Mouse (Mus musculus): ENCODE results near the gene Vmn1r91.
"Not testable (repeated sequence)": the region's sequence is repeated elsewhere in the genome, so short reads cannot be mapped to it uniquely, and the experiment has no call there.

The Vmn1r91 gene

DNA sequence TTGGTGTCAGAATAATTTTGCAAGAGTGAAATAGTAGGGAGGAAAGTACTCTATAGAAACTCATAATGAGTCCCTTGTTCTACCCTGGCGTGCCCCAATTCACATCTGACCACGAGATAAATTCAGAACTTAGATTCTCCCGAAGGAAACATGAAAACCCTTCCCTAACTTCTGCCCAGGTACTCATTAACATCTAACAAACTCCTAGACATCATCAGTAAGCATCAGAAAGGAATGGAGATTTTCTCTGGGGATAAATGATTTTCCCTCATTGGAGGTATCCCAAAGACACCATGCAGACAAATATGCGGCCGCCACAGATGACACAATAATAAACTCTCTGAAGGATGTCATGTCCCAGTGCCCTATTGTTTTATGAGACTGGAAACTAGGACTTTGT is at the start of gene Vmn1r91:
Gene Vmn1r91 (plus strand): TSS at position 301 of the 400 bp plus-strand sequence.
- DNase-seq (ENCODE audit: low read depth, low spot score) = not testable (repeated sequence)

- not testable (repeated sequence) for DNase-seq (ENCODE audit: low read depth, low spot score)
Measured at GRCm38 (mm10) chr7:20064100-20064499, 35.4 kb upstream of the Vmn1r91 start.

DNA sequence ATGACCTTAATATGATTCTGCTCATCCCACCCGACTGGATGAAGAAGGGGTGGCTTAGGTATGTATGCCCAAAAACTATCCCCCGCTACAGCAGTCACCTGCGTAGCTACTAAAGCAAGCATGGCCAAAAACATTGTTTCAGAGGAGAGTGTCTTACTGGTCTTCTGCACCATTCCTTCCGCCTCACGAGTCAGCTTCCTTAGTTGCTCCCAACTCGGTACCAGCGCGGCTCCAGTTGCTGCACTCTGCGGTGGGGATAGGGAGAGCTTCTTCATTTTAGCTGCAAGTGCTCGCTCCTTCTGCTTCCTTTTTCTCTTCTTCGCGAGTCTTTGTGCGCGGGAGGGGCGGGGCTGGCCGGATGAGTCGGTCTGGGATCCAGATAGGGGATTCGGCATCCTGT is 21.4 kb upstream of the Vmn1r91 start:
- not testable (repeated sequence) for DNase-seq (ENCODE audit: low read depth, low spot score)

DNA sequence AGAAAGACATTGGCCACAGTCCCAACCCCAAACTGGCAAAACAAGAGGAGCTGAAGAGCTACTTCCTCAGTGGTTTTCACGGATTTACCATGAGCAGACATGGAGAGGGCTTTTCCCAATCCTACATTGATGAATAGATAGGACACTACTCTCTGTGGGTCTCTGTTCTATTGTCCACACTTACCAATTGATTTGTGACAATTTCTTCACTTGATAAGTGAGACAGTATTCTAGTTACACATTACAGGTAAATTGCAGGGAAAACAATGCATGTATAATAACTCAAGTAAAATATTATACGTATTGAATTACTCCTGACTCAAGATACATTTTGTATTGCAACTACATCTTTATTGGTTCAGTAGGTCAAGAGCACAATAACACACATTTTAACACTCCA is 23.0 kb downstream of the Vmn1r91 start, which contains the start of gene Gm16442:
Gene Gm16442 (minus strand): TSS at position 101 of the 400 bp plus-strand sequence.
- DNase-seq (ENCODE audit: low read depth, low spot score) = not testable (repeated sequence)

GRCm38 (mm10) chr7:20138988-20139387 is 39.5 kb downstream of the Vmn1r91 start, which contains the start of gene Vmn1r93:
Gene Vmn1r93, minus strand, starts transcription at chr7:20139088.
- not testable (repeated sequence) for DNase-seq (ENCODE audit: low read depth, low spot score)
